Comparison of ENCODE assay signal across 18 mouse cellular contexts in genomic region chr11:91041486-91041885, GRCm38 (mm10).
"Had no signal": no experiment of that assay in that cellular context is flagged by ENCODE, and none has a peak within 500 bp of the region (broad histone marks: within the 10 kb centered on the region; RNA-seq: fewer than 3 reads in every experiment).

No protein-coding gene starts in this region.

- DNase-seq: lung, adult 18-20 months; lung, embryonic 14.5 days; lung, postnatal 10 days; lung, postnatal 4 days; retina, postnatal 1 day; right cerebral cortex, adult 18-20 months; right cerebral cortex, postnatal 25 days; right cerebral cortex, postnatal 4 days; spleen, adult 18-20 months; thymus, adult 18-20 months; thymus, postnatal 14 days; thymus, postnatal 36 days had no signal

- H3K9ac ChIP-seq: lung, embryonic 14.5 days; midbrain, embryonic 12.5 days; midbrain, embryonic 15.5 days; neural tube, embryonic 13.5 days; neural tube, embryonic 15.5 days had no signal

- H3K27me3 ChIP-seq: midbrain, embryonic 12.5 days; midbrain, embryonic 15.5 days; neural tube, embryonic 13.5 days; neural tube, embryonic 15.5 days had no signal

- H3K9me3 ChIP-seq: midbrain, embryonic 10.5 days; midbrain, embryonic 12.5 days; midbrain, embryonic 15.5 days; neural tube, embryonic 13.5 days; neural tube, embryonic 15.5 days had no signal

- H3K36me3 ChIP-seq: midbrain, embryonic 10.5 days; midbrain, embryonic 12.5 days; midbrain, embryonic 15.5 days; neural tube, embryonic 13.5 days; neural tube, embryonic 15.5 days had no signal

- H3K4me3 ChIP-seq: midbrain, embryonic 10.5 days; midbrain, embryonic 12.5 days; midbrain, embryonic 15.5 days; myocyte; neural tube, embryonic 13.5 days; neural tube, embryonic 15.5 days had no signal

- H3K4me1 ChIP-seq: midbrain, embryonic 10.5 days; midbrain, embryonic 12.5 days; midbrain, embryonic 15.5 days; neural tube, embryonic 13.5 days; neural tube, embryonic 15.5 days had no signal

- ATAC-seq: midbrain, embryonic 15.5 days had no signal

- H3K27ac ChIP-seq: midbrain, embryonic 10.5 days; midbrain, embryonic 12.5 days; midbrain, embryonic 15.5 days; neural tube, embryonic 13.5 days; neural tube, embryonic 15.5 days had no signal

- H3K4me2 ChIP-seq: lung, embryonic 14.5 days; midbrain, embryonic 12.5 days; midbrain, embryonic 15.5 days; neural tube, embryonic 13.5 days; neural tube, embryonic 15.5 days had no signal
